Mouse (Mus musculus) adrenal gland, adult (tissue): Measurements from ENCODE around the gene Ano2.

Source experiments
- DNase-seq, 2 experiments: peaks; one replicate each; pipeline ENCODE4 v3.0.0; 2022 to 2023; ENCODE audit warnings: low spot score in 1 of 2; ENCODE audit not compliant: inconsistent age in 2 of 2

Gene Ano2

GRCm38 (mm10) chr6:126034728-126035127 lies 344.5 kb downstream of the Ano2 start:
- DNase-seq, result no peak

- no peak for DNase-seq
These were observed 345.4 kb downstream of the Ano2 start for GRCm38 (mm10) chr6:126035621-126036020.

GRCm38 (mm10) chr6:126045931-126046330 lies 355.7 kb downstream of the Ano2 start:
- DNase-seq, result peak; percentile 11 to 46

GRCm38 (mm10) chr6:126048206-126048605 lies 358.0 kb downstream of the Ano2 start:
- DNase-seq, result no peak

GRCm38 (mm10) chr6:126053136-126053535 lies 362.9 kb downstream of the Ano2 start:
- DNase-seq, result no peak

GRCm38 (mm10) chr6:126057706-126058105 lies 367.5 kb downstream of the Ano2 start:
- DNase-seq, result no peak

GRCm38 (mm10) chr6:126080531-126080930 lies 390.3 kb downstream of the Ano2 start:
- DNase-seq, result no peak

GRCm38 (mm10) chr6:126086321-126086950 lies 396.2 kb downstream of the Ano2 start:
- no peak for DNase-seq

GRCm38 (mm10) chr6:126088489-126089265 lies 398.5 kb downstream of the Ano2 start:
- no peak for DNase-seq
